Mouse (Mus musculus): ENCODE results near the gene Clint1. TPM values are rescaled to one million over a fixed set of nuclear protein-coding genes. Genes with fewer than 3 reads are reported as not detected.

Gene Clint1
- total RNA-seq, 2 experiments from 2014 or later = 37.4 to 38.2 TPM

Small RNA genes within 50 kb of the gene (microRNA-seq; reads per million reads assigned to microRNA genes)
- gene Gm22751 = 0 reads per million in 2 experiments

Other genes starting within 250 kb of the Clint1 start
- 1 to 10 TPM; 4.8 to 5.2 TPM for gene Lsm11, start 92.9 kb downstream of the Clint1 start, total RNA-seq (2021)
- 1 to 10 TPM; 4.9 to 6.3 TPM for gene Thg1l, start 103.4 kb downstream of the Clint1 start, total RNA-seq (2021)
- under 1 TPM; 0.14 to 0.24 TPM for gene Sox30, start 128.3 kb downstream of the Clint1 start, total RNA-seq (2021)
- gene Gm12166, start 200.3 kb downstream of the Clint1 start, total RNA-seq (2021) = 1 to 10 TPM; 2.3 to 3.1 TPM
- gene Adam19, start 203.9 kb downstream of the Clint1 start, total RNA-seq (2021) = 10 to 100 TPM; 56.8 to 77.7 TPM

All from heart, postnatal 14 days (tissue).